Mouse (Mus musculus): ENCODE measurements around the gene Lgals1. TPM values are rescaled to one million over a fixed set of nuclear protein-coding genes. Genes with fewer than 3 reads are reported as not detected.
A peak's percentile ranks its signal among the peaks of the same experiment; 100 is the strongest.
"Not testable (repeated sequence)": the region's sequence is repeated elsewhere in the genome, so short reads cannot be mapped to it uniquely, and the experiment has no call there.

Lgals1 gene
- 2,795 and 2,816 TPM in 2 replicates for polyA plus RNA-seq (2015; fragmentation: Nextera tagmentation; extraction: Ambion mirVana)

- peak within 1 kb of the TSS; percentile 61 for H3K4me3 ChIP-seq
- H3K27me3 ChIP-seq = no peaks in the 10 kb centered on the region
- peak within 1 kb of the TSS; percentile 96 for H3K27ac ChIP-seq
- ATAC-seq (ENCODE audit: insufficient number of reproducible peaks, low FRiP score, low TSS enrichment, low read depth) = peak; percentile 90
- peaks cover 55% of the 10 kb centered on the region for H3K4me1 ChIP-seq
- 5% methylated on average over 20 of the region's 20 CpGs for WGBS
- H3K36me3 ChIP-seq = peaks cover 19% of the 10 kb centered on the region
- H3K9me3 ChIP-seq = no peaks in the 10 kb centered on the region
- H3K4me2 ChIP-seq = peak within 1 kb of the TSS; percentile 65
- H3K9ac ChIP-seq = peak within 1 kb of the TSS; percentile 70
Measured at GRCm38 (mm10) chr15:78926021-78926919, at the start of gene Lgals1. Gene Lgals1, plus strand, starts transcription at chr15:78926725.

- Histone ChIP-seq H3K4me2 (peak within 1 kb of the TSS; percentile 68), H3K36me3 (peaks cover 24% of the 10 kb centered on the region), H3K9me3 (no peaks in the 10 kb centered on the region), H3K27me3 (no peaks in the 10 kb centered on the region), H3K9ac (peak within 1 kb of the TSS; percentile 76), H3K4me1 (peaks cover 41% of the 10 kb centered on the region), H3K4me3 (peak within 1 kb of the TSS; percentile 73), H3K27ac (peak within 1 kb of the TSS; percentile 100)
- under 1% methylated on average over 81 of the region's 95 CpGs for WGBS
- ATAC-seq (ENCODE audit: insufficient number of reproducible peaks, low FRiP score, low TSS enrichment, low read depth) = peak; percentile 87
Measured at GRCm38 (mm10) chr15:78876991-78877809, 49.3 kb upstream of the Lgals1 start, which contains the start of gene Gga1. Gene Gga1, plus strand, starts transcription at chr15:78877190.

- Histone ChIP-seq H3K4me2 (peak overlapping the region; percentile 68), H3K4me1 (peaks cover 41% of the 10 kb centered on the region), H3K9me3 (no peaks in the 10 kb centered on the region), H3K36me3 (peaks cover 30% of the 10 kb centered on the region), H3K4me3 (peak overlapping the region; percentile 73), H3K27ac (peak overlapping the region; percentile 100), H3K9ac (peak overlapping the region; percentile 76), H3K27me3 (no peaks in the 10 kb centered on the region)
- WGBS = under 1% methylated on average over 17 of the region's 17 CpGs
- no peak for ATAC-seq (ENCODE audit: insufficient number of reproducible peaks, low FRiP score, low TSS enrichment, low read depth)
Measured at GRCm38 (mm10) chr15:78877810-78878390, 48.6 kb upstream of the Lgals1 start.

DNA sequence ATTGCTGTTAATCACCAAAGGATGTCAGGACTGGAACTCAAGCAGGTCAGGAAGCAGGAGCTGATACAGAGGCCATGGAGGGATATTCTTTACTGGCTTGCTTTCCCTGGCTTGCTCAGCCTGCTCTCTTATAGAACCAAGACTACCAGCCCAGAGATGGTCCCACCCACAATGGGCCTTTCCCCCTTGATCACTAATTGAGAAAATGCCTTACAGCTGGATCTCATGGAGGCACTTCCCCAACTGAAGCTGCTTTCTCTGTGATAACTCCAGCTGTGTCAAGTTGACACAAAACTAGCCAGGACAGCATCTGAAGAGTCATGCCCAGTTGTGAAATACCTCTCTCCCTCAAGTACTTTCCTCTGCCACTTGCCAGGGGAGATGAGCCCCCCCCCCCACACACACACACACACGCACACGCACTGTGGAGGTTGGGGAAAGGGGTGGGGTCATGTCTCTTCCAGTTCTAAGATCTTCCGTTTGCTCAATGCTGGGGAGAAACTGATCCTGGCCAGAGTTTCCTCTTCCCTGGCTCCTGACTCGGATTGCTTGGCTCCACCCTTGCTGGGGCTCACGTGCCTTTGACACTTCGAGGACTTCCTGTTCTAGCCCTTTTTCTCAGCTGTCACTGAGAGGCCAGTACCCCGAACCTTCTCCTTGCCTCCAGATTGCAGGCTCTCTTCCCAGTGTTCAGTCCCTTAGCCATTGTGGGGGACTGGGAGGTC is 47.6 kb upstream of the Lgals1 start:
- Histone ChIP-seq H3K36me3 (peaks cover 41% of the 10 kb centered on the region), H3K4me2 (peak overlapping the region; percentile 10; the same call in 1 of the 2 replicates), H3K27ac (peak overlapping the region; percentile 75), H3K4me1 (peaks cover 41% of the 10 kb centered on the region)
- ATAC-seq (ENCODE audit: insufficient number of reproducible peaks, low FRiP score, low TSS enrichment, low read depth); H3K9me3 ChIP-seq; H3K4me3 ChIP-seq; H3K9ac ChIP-seq; H3K27me3 ChIP-seq: not testable (repeated sequence)
- WGBS = 21% methylated on average over 7 of the region's 7 CpGs

DNA sequence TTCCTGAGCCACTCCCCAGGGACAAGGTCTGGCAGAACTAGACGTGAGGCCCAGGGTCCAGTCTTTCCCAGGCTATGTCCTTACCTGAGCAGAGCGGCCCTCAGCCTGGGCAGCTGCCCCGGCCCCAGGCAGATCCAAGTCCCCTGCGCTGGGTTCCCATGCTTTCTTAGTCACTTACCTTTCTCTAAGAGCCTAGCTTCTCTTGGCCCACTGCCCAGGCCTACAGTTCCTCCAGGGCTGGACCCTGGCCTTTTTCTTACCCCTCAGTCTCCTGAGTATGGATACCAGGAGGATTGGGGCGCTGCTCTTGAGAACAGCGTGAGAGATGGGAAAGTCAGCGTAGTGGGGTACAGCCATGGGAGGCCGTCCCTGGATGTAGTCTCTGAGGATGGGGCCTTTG is 46.1 kb upstream of the Lgals1 start:
- Histone ChIP-seq H3K9ac (no peak overlapping the region), H3K4me1 (peaks cover 34% of the 10 kb centered on the region), H3K36me3 (peaks cover 54% of the 10 kb centered on the region), H3K27ac (no peak overlapping the region), H3K27me3 (no peaks in the 10 kb centered on the region), H3K9me3 (no peaks in the 10 kb centered on the region), H3K4me3 (no peak overlapping the region), H3K4me2 (no peak overlapping the region)
- 90% methylated on average over 8 of the region's 8 CpGs for WGBS
- ATAC-seq (ENCODE audit: insufficient number of reproducible peaks, low FRiP score, low TSS enrichment, low read depth) = no peak

- Histone ChIP-seq H3K27ac (no peak overlapping the region), H3K9ac (no peak overlapping the region), H3K4me3 (no peak overlapping the region), H3K27me3 (no peaks in the 10 kb centered on the region), H3K9me3 (no peaks in the 10 kb centered on the region), H3K36me3 (peaks cover 68% of the 10 kb centered on the region), H3K4me1 (peaks cover 23% of the 10 kb centered on the region), H3K4me2 (no peak overlapping the region)
- ATAC-seq (ENCODE audit: insufficient number of reproducible peaks, low FRiP score, low TSS enrichment, low read depth) = no peak
- 86% methylated on average over 3 of the region's 3 CpGs for WGBS
Measured at GRCm38 (mm10) chr15:78881828-78882227, 44.7 kb upstream of the Lgals1 start.

GRCm38 (mm10) chr15:78889401-78889853 is 37.1 kb upstream of the Lgals1 start:
- Histone ChIP-seq H3K4me1 (peaks cover 26% of the 10 kb centered on the region), H3K9ac (no peak overlapping the region), H3K27ac (no peak overlapping the region), H3K36me3 (peaks cover 92% of the 10 kb centered on the region), H3K4me2 (no peak overlapping the region), H3K4me3 (no peak overlapping the region), H3K9me3 (no peaks in the 10 kb centered on the region), H3K27me3 (no peaks in the 10 kb centered on the region)
- no peak for ATAC-seq (ENCODE audit: insufficient number of reproducible peaks, low FRiP score, low TSS enrichment, low read depth)
- WGBS = 38% methylated on average over 13 of the region's 13 CpGs

GRCm38 (mm10) chr15:78892440-78892839 is 34.1 kb upstream of the Lgals1 start:
- H3K4me1 ChIP-seq = peaks cover 53% of the 10 kb centered on the region
- H3K4me2 ChIP-seq = no peak overlapping the region
- H3K9ac ChIP-seq = no peak overlapping the region
- H3K9me3 ChIP-seq = no peaks in the 10 kb centered on the region
- H3K4me3 ChIP-seq = no peak overlapping the region
- peaks cover 71% of the 10 kb centered on the region for H3K36me3 ChIP-seq
- no peak overlapping the region for H3K27ac ChIP-seq
- no peaks in the 10 kb centered on the region for H3K27me3 ChIP-seq
- WGBS = 54% methylated on average over 7 of the region's 7 CpGs
- no peak for ATAC-seq (ENCODE audit: insufficient number of reproducible peaks, low FRiP score, low TSS enrichment, low read depth)

DNA sequence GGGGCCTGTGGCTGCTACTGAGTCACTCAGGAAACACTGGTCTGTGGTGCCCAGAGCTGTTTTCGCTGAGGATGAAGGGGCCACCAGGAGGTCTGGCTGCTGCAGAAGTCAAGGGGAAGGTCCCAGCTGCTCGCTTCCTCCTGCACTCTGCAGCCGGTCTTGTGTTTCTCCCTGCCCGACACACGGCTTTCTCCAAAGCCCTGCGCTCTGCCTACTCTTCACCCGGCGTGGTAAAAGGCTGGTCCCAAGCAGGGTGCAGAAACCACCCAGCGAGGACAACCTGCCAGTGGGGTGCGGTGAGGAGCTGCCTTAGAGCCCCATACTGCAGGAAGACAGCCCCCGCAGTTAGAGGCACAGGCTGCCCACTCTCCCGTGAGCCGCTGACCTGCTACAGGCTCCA is 31.8 kb upstream of the Lgals1 start:
- ATAC-seq (ENCODE audit: insufficient number of reproducible peaks, low FRiP score, low TSS enrichment, low read depth) = no peak
- H3K36me3 ChIP-seq = peaks cover 51% of the 10 kb centered on the region
- H3K4me1 ChIP-seq = peaks cover 66% of the 10 kb centered on the region
- no peak overlapping the region for H3K4me2 ChIP-seq
- no peaks in the 10 kb centered on the region for H3K27me3 ChIP-seq
- 68% methylated on average over 13 of the region's 13 CpGs for WGBS
- H3K27ac ChIP-seq = peak overlapping the region; percentile 65; the same call in 1 of the 2 replicates
- no peak overlapping the region for H3K9ac ChIP-seq
- no peak overlapping the region for H3K4me3 ChIP-seq
- H3K9me3 ChIP-seq = no peaks in the 10 kb centered on the region

DNA sequence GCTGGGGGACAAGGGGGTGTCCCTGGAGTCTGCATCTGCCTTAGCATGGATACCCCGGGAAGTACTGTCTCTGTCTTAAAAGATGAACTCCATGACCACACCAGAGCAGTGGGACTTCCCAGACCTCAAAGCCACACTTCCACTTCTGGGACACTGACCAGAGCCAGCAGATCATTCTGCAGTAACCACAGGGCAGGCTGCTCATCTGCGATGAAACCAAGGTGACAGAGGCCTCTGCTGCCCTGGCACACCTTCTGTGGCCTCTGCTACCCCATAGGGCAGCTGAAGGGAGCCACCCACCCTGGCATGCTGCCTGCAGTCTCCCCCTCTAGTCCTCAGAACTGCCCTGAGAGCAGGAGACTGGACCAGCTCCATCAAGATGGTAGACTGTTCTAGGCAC is 30.8 kb upstream of the Lgals1 start:
- WGBS = 70% methylated on average over 2 of the region's 2 CpGs
- Histone ChIP-seq H3K4me1 (peaks cover 73% of the 10 kb centered on the region), H3K4me2 (no peak overlapping the region), H3K27me3 (no peaks in the 10 kb centered on the region), H3K36me3 (peaks cover 43% of the 10 kb centered on the region), H3K9me3 (no peaks in the 10 kb centered on the region), H3K4me3 (no peak overlapping the region), H3K27ac (peak overlapping the region; percentile 65), H3K9ac (no peak overlapping the region)
- no peak for ATAC-seq (ENCODE audit: insufficient number of reproducible peaks, low FRiP score, low TSS enrichment, low read depth)

DNA sequence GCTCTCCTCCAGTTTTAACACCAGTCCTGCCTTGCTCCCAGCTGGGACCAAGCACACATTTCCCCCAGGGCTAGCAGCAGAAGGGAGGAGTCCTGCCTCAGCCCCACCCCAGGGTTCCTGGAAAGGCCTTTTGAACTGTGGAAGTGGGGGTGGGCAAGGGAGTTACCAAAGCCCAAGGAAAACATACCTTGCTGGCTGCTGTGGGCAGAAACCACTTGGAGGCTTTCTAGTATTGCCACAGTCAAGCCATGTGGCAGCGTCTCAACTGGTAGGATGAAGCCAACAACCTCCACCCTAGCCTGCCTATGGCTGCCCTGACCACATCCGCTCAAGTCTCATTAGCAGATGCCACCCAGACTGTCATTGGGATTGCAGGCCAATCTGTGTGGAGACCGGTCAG is 30.4 kb upstream of the Lgals1 start:
- peaks cover 39% of the 10 kb centered on the region for H3K36me3 ChIP-seq
- ATAC-seq (ENCODE audit: insufficient number of reproducible peaks, low FRiP score, low TSS enrichment, low read depth) = no peak
- 76% methylated on average over 3 of the region's 3 CpGs for WGBS
- peaks cover 77% of the 10 kb centered on the region for H3K4me1 ChIP-seq
- no peak overlapping the region for H3K4me3 ChIP-seq
- H3K27me3 ChIP-seq = no peaks in the 10 kb centered on the region
- no peak overlapping the region for H3K9ac ChIP-seq
- H3K27ac ChIP-seq = peak overlapping the region; percentile 65
- H3K4me2 ChIP-seq = no peak overlapping the region
- no peaks in the 10 kb centered on the region for H3K9me3 ChIP-seq
